Mouse (Mus musculus): ENCODE measurements at regions not wholly inside any gene's neighbourhood (a gene's known extent, or its start where the extent isn't known, plus 50 kb on each side); places are given as distances from the start of the nearest gene placed in this dataset.
"Not testable (repeated sequence)": the region's sequence is repeated elsewhere in the genome, so short reads cannot be mapped to it uniquely, and the experiment has no call there.

- DNase-seq (ENCODE audit: inconsistent ontology term): peak; percentile 1
Observed at GRCm38 (mm10) chr12:97218445-97218844, 1040.8 kb downstream of the Galc start.

- DNase-seq (ENCODE audit: inconsistent ontology term): no peak
Observed at GRCm38 (mm10) chr12:97217608-97218007, 1041.7 kb downstream of the Galc start.

- DNase-seq (ENCODE audit: inconsistent ontology term): no peak
Observed at GRCm38 (mm10) chr12:97203636-97204389, 1055.4 kb downstream of the Galc start.

GRCm38 (mm10) chr12:97161853-97162252 is 1097.4 kb downstream of the Galc start:
- DNase-seq (ENCODE audit: inconsistent ontology term): no peak

- peak; percentile 16 for DNase-seq (ENCODE audit: inconsistent ontology term)
Observed at GRCm38 (mm10) chr12:97161429-97161828, 1097.8 kb downstream of the Galc start.

GRCm38 (mm10) chr12:97158332-97158731 is 1100.9 kb downstream of the Galc start:
- DNase-seq (ENCODE audit: inconsistent ontology term): no peak

GRCm38 (mm10) chr12:97157748-97158147 is 1101.5 kb downstream of the Galc start:
- no peak for DNase-seq (ENCODE audit: inconsistent ontology term)

GRCm38 (mm10) chr12:97156499-97157110 is 1102.7 kb downstream of the Galc start:
- DNase-seq (ENCODE audit: inconsistent ontology term): no peak

GRCm38 (mm10) chr12:97142720-97143119 is 1116.5 kb downstream of the Galc start:
- DNase-seq (ENCODE audit: inconsistent ontology term): no peak

GRCm38 (mm10) chr12:97137924-97138323 is 1121.3 kb downstream of the Galc start:
- DNase-seq (ENCODE audit: inconsistent ontology term): no peak

- DNase-seq (ENCODE audit: inconsistent ontology term): peak; percentile 64
Observed at GRCm38 (mm10) chr12:97130276-97130675, 1129.0 kb downstream of the Galc start.

GRCm38 (mm10) chr12:97090577-97091214 is 1168.6 kb downstream of the Galc start:
- DNase-seq (ENCODE audit: inconsistent ontology term): no peak

- DNase-seq (ENCODE audit: inconsistent ontology term): not testable (repeated sequence)
Observed at GRCm38 (mm10) chr12:97061352-97061895, 1197.8 kb downstream of the Galc start.

- DNase-seq (ENCODE audit: inconsistent ontology term): peak; percentile 67
Observed at GRCm38 (mm10) chr12:97047674-97048073, 1211.6 kb downstream of the Galc start.

Data from Muller cell, postnatal 12 days (primary cell).